Mouse (Mus musculus) testis, adult 2 months (tissue): ENCODE data around the gene Hspe1. TPM values are rescaled to one million over a fixed set of nuclear protein-coding genes. Genes with fewer than 3 reads are reported as not detected.
A peak's percentile ranks its signal among the peaks of the same experiment; 100 is the strongest.

ENCODE experiments used
- H3K27ac ChIP-seq: fragments of 200-500 bp; 2 replicates; pipeline ENCODE4 v1.5.1; 2012; ENCODE audit warnings: low read depth, low read length; ENCODE audit not compliant: control insufficient read depth, insufficient read depth
- H3K27me3 ChIP-seq: fragments of 200-500 bp; 2 replicates; pipeline ENCODE4 v1.6.1; 2012; ENCODE audit warnings: mild to moderate bottlenecking, low read length, moderate library complexity; ENCODE audit not compliant: control insufficient read depth, insufficient read depth
- H3K36me3 ChIP-seq: fragments of 200-500 bp; 2 replicates; pipeline ENCODE4 v1.6.1; 2012; ENCODE audit warnings: mild to moderate bottlenecking, low read length; ENCODE audit not compliant: control insufficient read depth, insufficient read depth
- H3K4me1 ChIP-seq: fragments of 200-500 bp; 2 replicates; pipeline ENCODE4 v1.6.1; 2012; ENCODE audit warnings: low read length; ENCODE audit not compliant: control insufficient read depth, insufficient read depth
- H3K4me3 ChIP-seq: fragments of 200-500 bp; 2 replicates; pipeline ENCODE4 v1.5.1; 2012; ENCODE audit warnings: low read depth, mild to moderate bottlenecking, low read length, moderate library complexity, mixed read lengths; ENCODE audit not compliant: control insufficient read depth
- CTCF ChIP-seq: fragments of 200-500 bp; IDR thresholded peaks from 2 replicates; pipeline ENCODE4 v1.5.1; 2012; ENCODE audit warnings: low read depth, mild to moderate bottlenecking, inconsistent platforms, low read length, moderate library complexity; ENCODE audit not compliant: control insufficient read depth, insufficient read depth, insufficient replicate concordance
- POLR2A ChIP-seq: fragments of 200-500 bp; IDR thresholded peaks from 2 replicates; pipeline ENCODE4 v1.6.1; 2012; ENCODE audit warnings: low read depth, mild to moderate bottlenecking, inconsistent platforms, low read length, moderate library complexity; ENCODE audit not compliant: control insufficient read depth
- polyA plus RNA-seq: library from polyadenylated mRNA; depleted of rRNA; stranded (reverse); fragments of >200 nt; gene quantifications from 2 replicates; pipeline ENCODE4 v1.2.3, GENCODE M21; 2012

Hspe1 gene
- polyA plus RNA-seq, 1 experiment, result 17.2 TPM

- Histone ChIP-seq H3K27ac (no peak overlapping the region), H3K36me3 (no peaks in the 10 kb centered on the region), H3K27me3 (no peaks in the 10 kb centered on the region), H3K4me3 (no peak overlapping the region), H3K4me1 (peaks cover 9% of the 10 kb centered on the region)
- TF ChIP-seq CTCF (no peak), POLR2A (no peak)
These were observed 41.8 kb downstream of the Hspe1 start for GRCm38 (mm10) chr1:55129716-55130115.

DNA sequence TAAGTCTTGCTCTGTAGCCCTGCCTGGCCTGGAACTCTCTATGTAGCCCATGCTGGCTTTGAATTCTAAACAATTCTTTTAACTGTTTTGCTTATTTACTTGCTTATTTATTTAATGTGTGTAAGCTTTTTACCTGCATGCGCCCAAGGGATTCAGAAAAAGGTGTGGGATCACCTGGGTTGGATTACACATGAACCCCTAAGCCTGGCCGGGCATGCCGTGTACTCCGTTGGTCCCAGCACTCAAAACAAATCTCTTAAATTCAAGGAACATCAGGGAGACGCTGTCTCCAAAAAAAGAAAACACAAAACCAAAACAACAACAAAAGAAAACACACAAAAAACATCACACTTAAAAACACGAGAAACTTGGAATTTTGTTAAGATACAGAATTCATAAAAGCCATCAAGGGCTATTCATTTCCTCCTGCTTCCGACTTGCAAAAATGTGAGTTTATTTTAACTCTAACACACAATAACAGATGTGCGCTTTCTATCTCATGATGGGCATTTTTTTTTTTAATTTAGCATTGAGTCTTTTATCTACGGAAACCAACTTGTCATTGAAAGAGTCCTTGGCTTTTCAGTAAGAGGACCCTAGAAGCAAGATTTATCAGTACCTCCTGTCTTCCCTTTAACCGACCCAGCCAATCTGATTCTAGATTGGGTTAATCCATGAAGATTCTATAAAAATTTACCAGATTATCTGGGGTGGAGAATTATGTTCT is 42.4 kb downstream of the Hspe1 start:
- Histone ChIP-seq H3K27ac (peak overlapping the region; percentile 72), H3K36me3 (no peaks in the 10 kb centered on the region), H3K4me3 (peak overlapping the region; percentile 86), H3K27me3 (no peaks in the 10 kb centered on the region), H3K4me1 (peaks cover 9% of the 10 kb centered on the region)
- no peak for TF ChIP-seq POLR2A
- TF ChIP-seq CTCF, result no peak

DNA sequence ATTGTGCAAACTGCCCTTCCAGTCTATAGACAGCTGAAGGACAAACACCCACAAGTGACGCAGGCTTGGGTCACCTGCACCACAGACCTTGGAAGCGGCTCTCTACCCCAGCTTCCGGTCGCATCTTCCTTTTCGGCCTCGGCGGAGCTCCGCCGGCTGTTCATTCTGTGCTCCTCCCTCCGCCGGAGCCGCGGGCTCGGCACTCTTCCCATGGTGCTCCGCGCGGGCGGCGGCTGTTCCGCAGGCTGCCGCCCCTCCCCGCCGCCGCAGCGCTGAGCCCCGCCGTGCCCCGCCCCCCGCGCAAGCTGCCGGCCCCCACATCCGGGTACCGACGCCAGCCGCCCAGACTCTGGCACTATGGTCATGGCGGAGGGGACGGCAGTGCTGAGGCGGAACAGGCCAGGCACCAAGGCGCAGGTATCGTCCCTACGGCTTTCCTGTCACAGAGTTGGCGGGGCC is 43.0 kb downstream of the Hspe1 start, which contains the start of gene Mob4:
Gene Mob4, plus strand, starts transcription at position 289 of the 459 bp plus-strand sequence.
- no peaks in the 10 kb centered on the region for H3K27me3 ChIP-seq
- H3K36me3 ChIP-seq, result no peaks in the 10 kb centered on the region
- no peak for TF ChIP-seq CTCF
- peak; percentile 93 for TF ChIP-seq POLR2A
- H3K27ac ChIP-seq, result peak within 1 kb of the TSS; percentile 91
- peak within 1 kb of the TSS; percentile 96 for H3K4me3 ChIP-seq
- peaks cover 9% of the 10 kb centered on the region for H3K4me1 ChIP-seq

DNA sequence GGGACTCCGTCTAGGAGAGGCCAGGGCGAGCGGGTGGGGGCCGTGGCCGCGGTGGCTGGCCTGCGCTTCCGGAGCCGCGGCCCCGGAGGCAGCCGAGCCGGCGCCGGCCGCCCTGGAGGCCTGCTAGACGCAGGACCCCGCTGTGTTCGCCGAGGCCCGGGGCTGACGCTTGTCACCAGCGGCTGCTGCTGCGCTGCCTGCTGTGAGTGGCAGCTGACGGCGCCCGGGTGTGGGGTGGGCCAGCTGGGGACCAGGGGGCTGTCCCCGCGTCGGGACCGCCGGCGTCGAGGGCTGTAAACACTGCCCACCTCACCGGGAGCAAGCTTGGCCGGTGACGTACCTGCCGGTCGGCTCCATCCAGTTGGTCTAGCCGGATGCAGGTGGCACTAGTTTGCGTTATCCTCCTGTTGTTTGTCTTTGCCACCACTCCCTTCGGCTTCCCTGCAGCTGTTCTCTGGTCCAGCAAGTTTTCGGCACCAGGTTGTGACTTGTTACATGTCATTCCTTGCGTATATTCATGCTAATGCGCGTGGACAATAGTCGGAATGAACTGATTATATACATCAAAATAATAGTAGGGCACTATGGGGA is 43.6 kb downstream of the Hspe1 start:
- Histone ChIP-seq H3K4me3 (peak overlapping the region; percentile 96), H3K4me1 (peaks cover 9% of the 10 kb centered on the region), H3K27me3 (no peaks in the 10 kb centered on the region), H3K27ac (peak overlapping the region; percentile 91), H3K36me3 (no peaks in the 10 kb centered on the region)
- no peak for TF ChIP-seq CTCF
- TF ChIP-seq POLR2A, result no peak

DNA sequence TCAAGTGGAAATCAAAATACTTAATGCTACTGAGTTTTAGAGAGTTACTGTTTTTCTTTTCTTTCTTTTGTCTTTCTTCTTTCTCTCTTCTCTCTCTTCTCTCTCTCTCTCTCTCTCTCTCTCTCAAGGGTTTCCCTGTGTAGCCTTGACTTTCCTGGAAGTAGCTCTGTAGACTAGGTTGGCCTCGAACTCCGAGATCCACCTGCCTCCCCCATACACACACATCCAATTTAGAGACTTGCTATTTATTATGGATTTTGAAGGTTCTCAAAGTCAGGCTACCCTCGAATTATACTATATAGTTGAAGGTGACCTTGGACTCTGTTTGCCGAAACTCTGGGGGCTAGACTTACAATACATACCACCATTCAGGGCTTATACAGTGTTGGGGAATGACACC is 44.4 kb downstream of the Hspe1 start:
- TF ChIP-seq CTCF (no peak), POLR2A (no peak)
- Histone ChIP-seq H3K27ac (no peak overlapping the region), H3K4me1 (peaks cover 7% of the 10 kb centered on the region), H3K4me3 (no peak overlapping the region), H3K36me3 (no peaks in the 10 kb centered on the region), H3K27me3 (no peaks in the 10 kb centered on the region)

GRCm38 (mm10) chr1:55133173-55133572 is 45.2 kb downstream of the Hspe1 start:
- Histone ChIP-seq H3K4me1 (peaks cover 2% of the 10 kb centered on the region), H3K36me3 (no peaks in the 10 kb centered on the region), H3K27ac (no peak overlapping the region), H3K27me3 (no peaks in the 10 kb centered on the region), H3K4me3 (no peak overlapping the region)
- TF ChIP-seq POLR2A (no peak), CTCF (no peak)

GRCm38 (mm10) chr1:55134301-55134700 is 46.4 kb downstream of the Hspe1 start:
- H3K4me1 ChIP-seq, result peaks cover 1% of the 10 kb centered on the region
- H3K27me3 ChIP-seq, result no peaks in the 10 kb centered on the region
- no peak overlapping the region for H3K27ac ChIP-seq
- TF ChIP-seq POLR2A (no peak), CTCF (no peak)
- H3K36me3 ChIP-seq, result no peaks in the 10 kb centered on the region
- H3K4me3 ChIP-seq, result no peak overlapping the region
